Mouse (Mus musculus) limb, embryonic 15.5 days (tissue): ENCODE measurements around the gene Mb21d2. TPM values are rescaled to one million over a fixed set of nuclear protein-coding genes. Genes with fewer than 3 reads are reported as not detected.

Experiments
- ATAC-seq: fragments of 200-750 bp; cut with Nextera tagmentation; 2 replicates; pipeline ENCODE4 v1.8.0; 2017; ENCODE audit warnings: low read depth, moderate TSS enrichment; ENCODE audit not compliant: insufficient number of reproducible peaks, low FRiP score, low TSS enrichment
- H3K27ac ChIP-seq: fragments of 300-500 bp; sonication (generic); 2 replicates; pipeline ENCODE4 v1.5.1; 2015; ENCODE audit warnings: moderate library complexity, mild to moderate bottlenecking, inconsistent platforms
- H3K27me3 ChIP-seq: fragments of 300-500 bp; sonication (generic); 2 replicates; pipeline ENCODE4 v1.6.1; 2015; ENCODE audit warnings: inconsistent platforms
- H3K36me3 ChIP-seq: fragments of 300-500 bp; sonication (generic); 2 replicates; pipeline ENCODE4 v1.6.1; 2015; ENCODE audit warnings: inconsistent platforms
- H3K4me1 ChIP-seq: fragments of 300-500 bp; sonication (generic); 2 replicates; pipeline ENCODE4 v1.6.1; 2015; ENCODE audit warnings: inconsistent platforms
- H3K4me2 ChIP-seq: fragments of 300-500 bp; sonication (generic); 2 replicates; pipeline ENCODE4 v1.6.1; 2015; ENCODE audit warnings: mild to moderate bottlenecking, inconsistent platforms
- H3K4me3 ChIP-seq: fragments of 300-500 bp; sonication (generic); 2 replicates; pipeline ENCODE4 v1.5.1; 2015; ENCODE audit warnings: mild to moderate bottlenecking, inconsistent platforms
- H3K9ac ChIP-seq: fragments of 300-500 bp; sonication (generic); 2 replicates; pipeline ENCODE4 v1.6.1; 2015; ENCODE audit warnings: inconsistent platforms
- H3K9me3 ChIP-seq: fragments of 300-500 bp; sonication (generic); 2 replicates; pipeline ENCODE4 v1.6.1; 2016; ENCODE audit warnings: inconsistent platforms
- WGBS: fragments of 180-500 bp; shearing (Covaris S2); methylation state at CpG from one replicate; pipeline ENCODE4 v1.1.7; 2015; 5-methylcytosine and 5-hydroxymethylcytosine counted together
- polyA plus RNA-seq: library from polyadenylated mRNA; unstranded; fragments of >200 nt; fragmentation: Nextera tagmentation; extraction: Ambion mirVana; gene quantifications from 2 replicates; pipeline ENCODE4 v1.2.1, GENCODE M21; 2015

Gene Mb21d2
- polyA plus RNA-seq, 1 experiment from 2014 or later: 7.4 TPM

DNA sequence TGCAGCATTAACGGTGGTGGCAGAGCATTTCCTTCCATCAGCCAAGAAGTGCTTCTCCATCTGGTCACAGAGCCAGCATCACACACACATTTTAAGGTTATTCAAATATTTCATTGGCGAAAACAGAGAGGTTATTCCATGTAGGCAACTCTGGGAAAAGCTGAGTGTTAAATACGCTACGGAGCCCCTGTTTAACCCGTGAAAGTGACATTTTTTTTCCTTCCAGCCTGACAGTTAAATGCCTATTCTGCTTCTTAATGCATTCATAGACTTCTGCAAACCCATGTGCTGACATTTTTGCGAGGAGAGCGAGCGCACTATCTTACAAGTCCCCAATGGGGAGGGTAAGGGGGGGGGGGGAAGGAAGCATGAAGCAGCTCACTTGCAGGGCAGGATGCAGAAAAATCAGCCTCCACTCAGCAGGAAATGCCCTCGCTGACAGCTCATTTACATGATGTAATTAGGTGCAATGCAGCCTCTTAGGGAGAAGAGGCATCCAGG is 52.3 kb downstream of the Mb21d2 start:
- peaks cover 29% of the 10 kb centered on the region for H3K4me1 ChIP-seq
- H3K4me3 ChIP-seq: no peak overlapping the region
- 39% methylated on average over 9 of the region's 9 CpGs for WGBS
- H3K27ac ChIP-seq: no peak overlapping the region
- no peaks in the 10 kb centered on the region for H3K9me3 ChIP-seq
- H3K4me2 ChIP-seq: no peak overlapping the region
- no peak overlapping the region for H3K9ac ChIP-seq
- H3K27me3 ChIP-seq: no peaks in the 10 kb centered on the region
- no peaks in the 10 kb centered on the region for H3K36me3 ChIP-seq
- no peak for ATAC-seq

DNA sequence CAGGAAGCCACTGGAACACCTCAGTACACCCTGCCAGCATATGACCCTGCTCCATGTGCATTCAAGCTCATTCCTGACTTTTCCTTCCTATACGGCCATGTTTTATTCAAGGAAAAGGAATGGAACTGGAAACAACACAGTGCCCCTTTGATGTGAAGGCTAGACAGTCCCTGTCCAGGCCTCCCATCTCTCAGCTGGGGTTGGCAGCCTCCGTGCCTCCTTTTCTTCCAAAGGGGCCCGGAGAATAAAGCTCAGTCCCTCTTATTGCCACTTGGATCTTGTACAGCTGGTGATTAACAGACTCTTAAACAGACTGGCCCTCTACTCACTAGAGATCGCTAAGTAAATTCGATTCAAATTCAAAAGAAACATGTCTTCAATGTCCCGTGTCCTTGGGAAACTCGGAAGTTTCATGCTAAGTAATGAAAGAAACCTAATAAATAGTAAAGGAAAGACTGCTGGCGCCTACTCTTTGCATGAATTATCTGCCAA is 56.0 kb downstream of the Mb21d2 start:
- Histone ChIP-seq H3K9me3 (no peaks in the 10 kb centered on the region), H3K4me3 (no peak overlapping the region), H3K4me1 (peaks cover 27% of the 10 kb centered on the region), H3K27ac (no peak overlapping the region), H3K4me2 (no peak overlapping the region), H3K9ac (no peak overlapping the region), H3K27me3 (no peaks in the 10 kb centered on the region), H3K36me3 (no peaks in the 10 kb centered on the region)
- 63% methylated on average over 8 of the region's 8 CpGs for WGBS
- no peak for ATAC-seq

DNA sequence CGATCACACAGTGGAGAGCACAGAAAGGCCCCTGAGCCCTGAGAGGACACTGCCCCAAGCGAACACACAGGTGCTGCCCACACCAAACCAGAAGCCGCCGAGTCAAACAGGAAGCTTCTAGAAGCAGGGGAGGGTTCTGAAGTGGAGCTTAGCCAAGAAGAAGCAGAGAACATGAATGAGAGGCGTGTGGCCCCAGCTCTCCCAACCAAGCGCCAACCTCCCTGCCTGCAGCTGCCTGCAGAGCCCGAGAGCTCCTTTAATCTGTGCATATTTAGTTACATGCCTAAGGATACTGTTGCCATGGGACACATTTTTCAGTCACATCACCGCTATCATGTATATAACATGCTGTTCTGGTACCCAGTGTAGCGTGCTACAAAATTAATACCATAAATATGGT is 58.6 kb downstream of the Mb21d2 start:
- H3K4me1 ChIP-seq: peaks cover 26% of the 10 kb centered on the region
- no peak overlapping the region for H3K9ac ChIP-seq
- no peak for ATAC-seq

DNA sequence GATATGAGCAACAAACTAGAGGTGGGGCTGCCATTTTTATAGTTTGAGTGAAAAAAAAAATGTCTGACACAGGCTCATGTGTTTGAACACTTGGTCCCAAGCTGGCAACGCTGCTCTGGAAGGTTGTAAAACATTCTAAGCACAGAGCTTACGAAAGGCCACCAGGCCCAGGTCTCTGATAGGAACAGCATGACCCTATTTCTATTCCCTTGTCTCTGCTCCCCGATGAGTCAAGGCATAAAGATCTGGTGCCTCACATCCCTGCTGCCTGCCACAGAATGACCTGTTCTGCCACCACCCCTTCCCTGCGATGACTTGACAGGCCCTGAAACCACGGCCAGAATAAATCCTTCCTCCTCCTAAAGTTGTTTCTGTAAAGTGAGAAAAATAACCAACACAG is 59.0 kb downstream of the Mb21d2 start:
- no peak overlapping the region for H3K9ac ChIP-seq
- no peak for ATAC-seq
- H3K9me3 ChIP-seq: no peaks in the 10 kb centered on the region
- H3K27ac ChIP-seq: no peak overlapping the region
- no peak overlapping the region for H3K4me3 ChIP-seq
- 50% methylated on average over 5 of the region's 5 CpGs for WGBS
- H3K36me3 ChIP-seq: no peaks in the 10 kb centered on the region
- H3K4me2 ChIP-seq: no peak overlapping the region
- no peaks in the 10 kb centered on the region for H3K27me3 ChIP-seq
- H3K4me1 ChIP-seq: peaks cover 26% of the 10 kb centered on the region

More for the DNA sequence above, 58.6 kb downstream of the Mb21d2 start:
- Histone ChIP-seq H3K4me3 (no peak overlapping the region), H3K4me2 (no peak overlapping the region), H3K27ac (no peak overlapping the region), H3K36me3 (no peaks in the 10 kb centered on the region), H3K9me3 (no peaks in the 10 kb centered on the region), H3K27me3 (no peaks in the 10 kb centered on the region)
- WGBS: 35% methylated on average over 9 of the region's 9 CpGs

DNA sequence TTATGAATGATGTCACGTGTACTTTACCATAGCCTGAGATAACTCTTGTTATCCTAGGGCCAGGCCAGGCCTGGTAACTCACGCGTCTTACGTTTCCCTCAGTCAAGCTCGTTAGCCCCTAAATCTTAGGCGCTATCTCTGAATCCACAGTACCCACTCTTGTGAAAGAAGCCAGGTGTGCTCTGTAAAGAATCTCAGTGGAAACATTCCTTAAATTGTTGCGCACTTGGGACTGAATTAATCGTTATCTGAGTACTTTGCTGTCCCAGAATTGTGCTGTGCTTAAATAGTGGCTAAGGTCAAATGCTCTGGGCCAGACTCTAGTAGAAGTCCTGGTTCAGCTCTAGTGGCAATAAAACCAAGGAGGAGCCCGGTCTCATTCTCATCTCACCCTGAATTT is 60.6 kb downstream of the Mb21d2 start:
- Histone ChIP-seq H3K27me3 (no peaks in the 10 kb centered on the region), H3K27ac (no peak overlapping the region), H3K9ac (no peak overlapping the region), H3K9me3 (no peaks in the 10 kb centered on the region), H3K4me1 (peaks cover 26% of the 10 kb centered on the region), H3K4me3 (no peak overlapping the region), H3K36me3 (no peaks in the 10 kb centered on the region), H3K4me2 (no peak overlapping the region)
- WGBS: 48% methylated on average over 9 of the region's 9 CpGs
- ATAC-seq: no peak

DNA sequence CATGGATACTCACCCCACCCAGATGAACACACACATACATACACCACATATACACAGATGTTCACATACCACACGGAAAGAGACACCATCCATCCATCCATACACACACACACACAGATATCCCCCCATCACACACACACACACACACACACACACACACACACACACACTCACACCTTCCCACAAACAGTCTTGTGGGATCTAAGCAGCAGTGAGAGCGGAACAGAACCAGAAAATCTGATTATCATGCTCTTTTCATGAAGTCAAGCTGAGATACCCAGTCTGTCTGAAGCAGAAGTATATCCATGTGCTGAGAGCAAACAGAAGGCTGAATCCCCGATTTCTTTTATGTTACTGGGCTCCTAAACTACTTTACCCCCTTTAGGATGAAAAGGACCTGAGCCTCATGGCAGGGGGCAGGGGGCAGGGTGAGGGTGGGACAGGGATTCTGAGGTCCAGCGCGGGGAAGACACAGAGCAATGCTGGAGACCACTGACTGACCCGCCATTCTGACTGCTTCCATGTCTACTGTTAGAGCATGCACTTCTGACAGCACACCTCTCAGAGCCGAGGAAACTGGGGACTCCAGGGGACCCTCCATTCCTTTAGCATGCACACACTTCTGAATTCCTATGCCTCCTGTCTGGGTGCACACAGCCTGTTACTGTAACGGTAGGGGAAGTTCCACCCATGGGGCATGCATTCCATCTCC is 62.7 kb downstream of the Mb21d2 start:
- H3K4me2 ChIP-seq: no peak overlapping the region
- WGBS: 67% methylated on average over 8 of the region's 8 CpGs
- H3K4me1 ChIP-seq: peaks cover 32% of the 10 kb centered on the region
- H3K27ac ChIP-seq: no peak overlapping the region
- H3K36me3 ChIP-seq: no peaks in the 10 kb centered on the region
- H3K27me3 ChIP-seq: no peaks in the 10 kb centered on the region
- no peaks in the 10 kb centered on the region for H3K9me3 ChIP-seq
- ATAC-seq: no peak
- no peak overlapping the region for H3K9ac ChIP-seq
- H3K4me3 ChIP-seq: no peak overlapping the region

DNA sequence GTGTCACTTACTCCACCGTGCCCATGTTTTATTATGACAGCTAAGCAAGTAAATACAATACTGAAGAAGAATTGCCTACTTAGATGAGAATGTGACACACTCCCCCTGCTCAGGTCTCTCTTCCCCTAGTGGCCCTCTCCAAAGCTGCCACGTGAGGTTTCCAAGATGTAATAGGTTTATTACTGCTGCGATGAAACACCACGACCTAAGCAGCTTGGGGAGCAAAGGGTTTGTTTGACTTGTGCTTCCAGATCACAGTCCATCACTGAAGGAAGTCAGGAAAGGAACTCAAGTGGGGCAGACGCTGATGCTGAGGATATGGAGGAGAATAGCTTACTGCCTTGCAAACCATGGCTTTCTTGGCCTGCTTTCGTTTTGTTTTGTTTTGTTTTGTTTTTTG is 65.9 kb downstream of the Mb21d2 start:
- WGBS: 58% methylated on average over 6 of the region's 6 CpGs
- H3K4me1 ChIP-seq: peaks cover 17% of the 10 kb centered on the region
- no peaks in the 10 kb centered on the region for H3K36me3 ChIP-seq

DNA sequence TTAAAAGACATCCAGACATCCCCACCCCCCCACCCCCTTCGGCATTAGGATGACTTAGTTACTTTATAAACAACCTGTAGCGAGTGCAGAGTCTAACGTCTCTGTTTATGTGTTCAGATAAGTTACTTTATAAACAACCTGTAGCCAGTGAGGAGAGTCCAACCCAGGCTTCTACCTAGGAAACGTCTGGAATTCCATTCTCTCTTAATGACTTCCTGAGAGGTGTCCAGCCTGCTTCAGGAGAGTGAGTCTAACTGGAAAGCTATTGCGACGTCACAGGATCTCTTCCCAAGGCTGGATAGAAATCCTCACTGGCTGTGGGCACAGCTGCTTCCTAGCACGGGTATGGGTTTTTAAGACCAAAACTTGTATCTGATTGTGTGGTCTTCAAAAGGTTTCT is 67.4 kb downstream of the Mb21d2 start:
- no peak overlapping the region for H3K4me3 ChIP-seq
- H3K4me2 ChIP-seq: no peak overlapping the region
- no peaks in the 10 kb centered on the region for H3K9me3 ChIP-seq
- no peaks in the 10 kb centered on the region for H3K36me3 ChIP-seq
- H3K27ac ChIP-seq: no peak overlapping the region
- H3K27me3 ChIP-seq: no peaks in the 10 kb centered on the region
- ATAC-seq: no peak
- H3K9ac ChIP-seq: no peak overlapping the region
- peaks cover 24% of the 10 kb centered on the region for H3K4me1 ChIP-seq
- 11% methylated on average over 7 of the region's 7 CpGs for WGBS

More for the DNA sequence above, 65.9 kb downstream of the Mb21d2 start:
- Histone ChIP-seq H3K27me3 (no peaks in the 10 kb centered on the region), H3K27ac (no peak overlapping the region), H3K9me3 (no peaks in the 10 kb centered on the region), H3K4me2 (no peak overlapping the region), H3K4me3 (no peak overlapping the region), H3K9ac (no peak overlapping the region)
- ATAC-seq: no peak

DNA sequence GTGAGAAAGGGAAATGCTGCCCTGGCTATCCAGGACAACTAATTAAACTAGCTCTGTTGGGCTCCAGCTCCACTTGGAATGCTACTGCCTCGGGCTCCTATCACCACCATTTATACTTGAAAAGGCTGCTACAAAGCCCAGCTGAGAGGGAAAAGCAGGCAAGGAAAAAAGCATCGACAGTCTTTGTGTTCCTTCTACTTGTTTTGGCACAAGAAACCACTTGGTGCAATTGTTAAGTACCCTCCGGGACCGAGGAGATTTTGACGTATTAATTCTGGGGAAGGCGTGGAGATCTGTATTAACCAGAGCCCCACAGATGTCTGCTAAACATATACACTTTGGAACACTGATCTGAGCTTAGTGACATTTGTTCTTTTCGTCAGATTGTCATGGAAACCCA is 69.8 kb downstream of the Mb21d2 start:
- WGBS: 34% methylated on average over 7 of the region's 7 CpGs
- H3K36me3 ChIP-seq: no peaks in the 10 kb centered on the region
- ATAC-seq: no peak
- no peak overlapping the region for H3K27ac ChIP-seq
- H3K9ac ChIP-seq: no peak overlapping the region
- H3K4me3 ChIP-seq: no peak overlapping the region
- H3K9me3 ChIP-seq: no peaks in the 10 kb centered on the region
- no peak overlapping the region for H3K4me2 ChIP-seq
- no peaks in the 10 kb centered on the region for H3K27me3 ChIP-seq
- H3K4me1 ChIP-seq: peaks cover 21% of the 10 kb centered on the region; the same call in 1 of the 2 replicates

DNA sequence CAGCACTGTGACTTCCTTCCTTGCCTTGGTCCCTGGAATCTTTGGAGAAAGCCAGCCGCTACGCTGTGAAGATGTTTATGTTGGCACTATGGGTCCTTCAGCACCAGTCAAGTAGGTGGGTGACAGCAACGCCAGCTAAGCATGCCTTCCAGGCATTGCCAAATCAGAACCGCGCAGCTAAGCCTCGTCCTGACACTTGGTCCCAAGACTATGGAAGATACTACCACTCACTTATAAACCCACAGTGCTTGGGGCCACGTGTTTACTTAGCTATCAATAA is 70.5 kb downstream of the Mb21d2 start:
- WGBS: 71% methylated on average over 7 of the region's 7 CpGs
- no peak overlapping the region for H3K4me3 ChIP-seq
- no peaks in the 10 kb centered on the region for H3K36me3 ChIP-seq
- peaks cover 21% of the 10 kb centered on the region; the same call in 1 of the 2 replicates for H3K4me1 ChIP-seq
- no peak overlapping the region for H3K9ac ChIP-seq
- H3K4me2 ChIP-seq: no peak overlapping the region; the same call in 1 of the 2 replicates
- no peak overlapping the region for H3K27ac ChIP-seq
- no peaks in the 10 kb centered on the region for H3K27me3 ChIP-seq
- no peaks in the 10 kb centered on the region for H3K9me3 ChIP-seq
- no peak for ATAC-seq

DNA sequence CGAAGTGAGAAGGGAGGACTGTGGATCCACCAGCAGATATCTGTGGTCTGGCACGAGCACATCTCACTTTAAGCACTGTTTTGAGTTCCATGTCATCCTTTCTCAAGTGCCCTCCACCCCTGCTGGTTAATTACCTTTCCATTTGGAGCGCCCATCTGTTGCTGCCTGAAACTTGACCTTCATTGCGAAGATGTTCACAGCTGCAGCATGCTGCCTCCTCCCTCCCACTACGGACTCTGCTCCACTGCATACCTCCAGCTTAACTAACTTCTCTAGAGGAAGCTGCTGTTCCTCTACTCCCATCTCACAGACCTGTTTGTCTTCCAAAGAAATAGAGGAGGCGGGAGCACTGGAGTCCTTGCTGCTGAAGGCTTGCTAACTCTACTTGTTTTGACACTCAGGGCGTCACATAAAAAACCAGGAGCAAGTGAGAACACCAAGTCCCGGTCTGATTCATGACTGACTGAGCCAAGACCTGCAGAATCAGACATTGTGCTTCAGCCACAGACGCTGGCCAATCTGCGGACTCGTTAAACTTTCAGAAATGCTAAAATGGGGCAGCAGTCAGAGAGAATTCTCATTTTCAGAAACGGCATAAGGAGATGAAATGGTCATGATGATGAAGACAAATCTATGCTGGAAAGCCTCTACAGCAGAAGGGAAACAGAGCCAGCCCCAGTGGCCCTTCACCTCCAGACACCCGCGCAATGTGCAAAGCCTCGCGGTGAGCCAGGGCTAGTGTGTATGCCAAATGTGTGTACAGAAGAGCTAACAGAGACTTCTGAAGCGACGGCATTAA is 71.1 kb downstream of the Mb21d2 start:
- 55% methylated on average over 18 of the region's 18 CpGs for WGBS
- no peaks in the 10 kb centered on the region for H3K36me3 ChIP-seq
- no peak overlapping the region for H3K27ac ChIP-seq
- H3K27me3 ChIP-seq: no peaks in the 10 kb centered on the region
- H3K4me2 ChIP-seq: no peak overlapping the region; the same call in 1 of the 2 replicates
- H3K9me3 ChIP-seq: no peaks in the 10 kb centered on the region
- H3K4me1 ChIP-seq: peaks cover 21% of the 10 kb centered on the region; the same call in 1 of the 2 replicates
- H3K4me3 ChIP-seq: no peak overlapping the region
- no peak overlapping the region for H3K9ac ChIP-seq
- ATAC-seq: no peak

DNA sequence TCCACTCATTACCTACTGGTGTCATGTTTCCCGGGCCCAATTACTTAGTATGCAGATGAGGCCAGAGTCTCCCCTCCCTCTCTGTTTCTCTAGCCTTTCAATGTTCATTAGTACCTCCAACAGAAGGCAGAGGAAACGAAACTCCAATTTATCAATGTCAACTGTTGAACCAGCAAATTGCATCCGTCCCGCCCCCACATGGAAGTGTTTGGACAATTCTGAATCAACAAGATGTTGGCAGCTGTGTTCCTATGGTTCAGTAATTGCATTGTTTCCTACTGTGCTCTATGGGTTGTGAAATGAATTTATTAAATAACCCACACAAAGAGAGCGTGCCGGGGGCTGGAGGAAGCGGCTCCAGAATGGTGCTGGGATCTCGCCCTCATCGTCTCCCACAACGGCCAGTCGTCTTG is 78.1 kb downstream of the Mb21d2 start:
- no peak for ATAC-seq
- Histone ChIP-seq H3K4me2 (no peak overlapping the region), H3K4me3 (no peak overlapping the region), H3K27ac (no peak overlapping the region), H3K36me3 (no peaks in the 10 kb centered on the region), H3K9ac (no peak overlapping the region), H3K27me3 (no peaks in the 10 kb centered on the region), H3K4me1 (0 out of 2 replicates have a peak, but pooled peaks cover 9% of the 10 kb centered on the region), H3K9me3 (no peaks in the 10 kb centered on the region)
- 54% methylated on average over 11 of the region's 11 CpGs for WGBS
